Mouse (Mus musculus) large intestine, adult 2 months (tissue): ENCODE measurements around the gene Fmnl3. TPM values are rescaled to one million over a fixed set of nuclear protein-coding genes. Genes with fewer than 3 reads are reported as not detected.

Experiments used
- DNase-seq: peaks from one replicate; pipeline ENCODE4 v3.0.0-alpha.2; 2012; ENCODE audit warnings: low read depth, low spot score
- WGBS: fragments of 180-500 bp; shearing (Covaris S2); methylation state at CpG from one replicate; pipeline ENCODE4 v1.1.7; 2018; 5-methylcytosine and 5-hydroxymethylcytosine counted together
- polyA plus RNA-seq: library from polyadenylated mRNA; depleted of rRNA; stranded (reverse); fragments of >200 nt; gene quantifications from 2 replicates; pipeline ENCODE4 v1.2.3, GENCODE M21; 2012; rRNA removed

Fmnl3 gene
- 6.9 and 8.5 TPM in 2 replicates for polyA plus RNA-seq

GRCm38 (mm10) chr15:99370259-99370691 lies at the start of gene Fmnl3:
Gene Fmnl3, minus strand, starts transcription at chr15:99370482.
- no peak for DNase-seq
- WGBS = under 1% methylated on average over 48 of the region's 48 CpGs

GRCm38 (mm10) chr15:99417692-99418271 lies 47.5 kb upstream of the Fmnl3 start:
- WGBS = 32% methylated on average over 17 of the region's 17 CpGs
- no peak for DNase-seq

- no peak for DNase-seq
- 17% methylated on average over 4 of the region's 4 CpGs for WGBS
Measured at GRCm38 (mm10) chr15:99416957-99417356, 46.7 kb upstream of the Fmnl3 start.

- DNase-seq = no peak
- 11% methylated on average over 13 of the region's 13 CpGs for WGBS
Measured at GRCm38 (mm10) chr15:99416348-99416882, 46.1 kb upstream of the Fmnl3 start.

- DNase-seq = no peak
- whole genome bisulfite sequencing = 12% methylated on average over 2 of the region's 2 CpGs
Measured at GRCm38 (mm10) chr15:99415793-99416192, 45.5 kb upstream of the Fmnl3 start.

- DNase-seq = no peak
- WGBS = 57% methylated on average over 14 of the region's 14 CpGs
Measured at GRCm38 (mm10) chr15:99411747-99412146, 41.5 kb upstream of the Fmnl3 start.

GRCm38 (mm10) chr15:99408845-99409244 lies 38.6 kb upstream of the Fmnl3 start:
- WGBS = 81% methylated on average over 9 of the region's 9 CpGs
- DNase-seq = no peak

GRCm38 (mm10) chr15:99406986-99407570 lies 36.8 kb upstream of the Fmnl3 start:
- no peak for DNase-seq
- WGBS = 88% methylated on average over 15 of the region's 15 CpGs

GRCm38 (mm10) chr15:99405150-99405549 lies 34.9 kb upstream of the Fmnl3 start:
- no peak for DNase-seq
- WGBS = 64% methylated on average over 9 of the region's 9 CpGs

- 49% methylated on average over 12 of the region's 12 CpGs for WGBS
- no peak for DNase-seq
Measured at GRCm38 (mm10) chr15:99403159-99403889, 33.0 kb upstream of the Fmnl3 start.

- WGBS = 38% methylated on average over 6 of the region's 6 CpGs
- no peak for DNase-seq
Measured at GRCm38 (mm10) chr15:99400602-99401001, 30.3 kb upstream of the Fmnl3 start.

- DNase-seq = no peak
- WGBS = 50% methylated on average over 15 of the region's 15 CpGs
Measured at GRCm38 (mm10) chr15:99399503-99400245, 29.4 kb upstream of the Fmnl3 start.

GRCm38 (mm10) chr15:99397622-99398021 lies 27.3 kb upstream of the Fmnl3 start:
- WGBS = 88% methylated on average over 2 of the region's 2 CpGs
- DNase-seq = no peak

- WGBS = 20% methylated on average over 4 of the region's 4 CpGs
- no peak for DNase-seq
Measured at GRCm38 (mm10) chr15:99396875-99397274, 26.6 kb upstream of the Fmnl3 start.

GRCm38 (mm10) chr15:99396462-99396861 lies 26.2 kb upstream of the Fmnl3 start:
- DNase-seq = no peak
- WGBS = 25% methylated on average over 1 of the region's 1 CpGs

GRCm38 (mm10) chr15:99393386-99394252 lies 23.3 kb upstream of the Fmnl3 start:
- under 1% methylated on average over 24 of the region's 24 CpGs for WGBS
- peak; percentile 79 for DNase-seq

GRCm38 (mm10) chr15:99392486-99393385 lies 22.5 kb upstream of the Fmnl3 start, which contains the start of gene Tmbim6:
Gene Tmbim6, plus strand, starts transcription at chr15:99392882.
- peak; percentile 99 for DNase-seq
- under 1% methylated on average over 51 of the region's 51 CpGs for WGBS

GRCm38 (mm10) chr15:99391975-99392374 lies 21.7 kb upstream of the Fmnl3 start:
- WGBS = 43% methylated on average over 6 of the region's 6 CpGs
- no peak for DNase-seq
